Mouse (Mus musculus) embryo, embryonic 9.5 days (tissue): ENCODE results near the gene Hoxc9.

Experiments used
- DNase-seq: peaks from one replicate; pipeline ENCODE4 v3.0.0-alpha.2; 2017; ENCODE audit errors: extremely low spot score

The Hoxc9 gene

DNA sequence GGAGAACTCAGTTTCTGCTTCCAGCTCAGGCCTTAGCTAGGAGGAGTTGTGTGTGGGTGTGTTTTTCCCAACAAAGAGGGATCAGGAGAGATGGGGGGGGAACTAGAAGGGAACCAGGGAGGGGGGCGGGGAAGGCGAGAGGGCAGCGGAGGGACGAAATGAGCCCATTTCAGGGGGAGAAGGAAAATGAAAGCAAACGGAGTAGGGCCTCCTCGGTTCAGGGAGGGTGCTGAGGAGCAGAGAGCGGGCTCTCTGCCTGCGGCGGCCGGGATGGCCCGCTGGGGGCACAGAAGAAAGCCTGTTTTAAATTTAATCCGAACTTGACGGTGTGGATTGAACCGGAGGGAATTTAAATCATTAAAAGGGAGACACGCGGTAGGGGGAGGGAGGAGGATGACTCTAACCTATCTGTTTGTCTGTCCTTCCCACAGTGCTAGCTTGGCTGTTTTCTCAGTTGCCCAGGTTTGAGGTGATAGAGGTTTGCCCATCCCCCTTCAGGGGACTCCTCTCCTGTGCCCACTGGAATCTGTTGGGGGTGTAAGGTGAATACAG lies 1.3 kb downstream of the Hoxc9 start:
- no peak for DNase-seq

DNA sequence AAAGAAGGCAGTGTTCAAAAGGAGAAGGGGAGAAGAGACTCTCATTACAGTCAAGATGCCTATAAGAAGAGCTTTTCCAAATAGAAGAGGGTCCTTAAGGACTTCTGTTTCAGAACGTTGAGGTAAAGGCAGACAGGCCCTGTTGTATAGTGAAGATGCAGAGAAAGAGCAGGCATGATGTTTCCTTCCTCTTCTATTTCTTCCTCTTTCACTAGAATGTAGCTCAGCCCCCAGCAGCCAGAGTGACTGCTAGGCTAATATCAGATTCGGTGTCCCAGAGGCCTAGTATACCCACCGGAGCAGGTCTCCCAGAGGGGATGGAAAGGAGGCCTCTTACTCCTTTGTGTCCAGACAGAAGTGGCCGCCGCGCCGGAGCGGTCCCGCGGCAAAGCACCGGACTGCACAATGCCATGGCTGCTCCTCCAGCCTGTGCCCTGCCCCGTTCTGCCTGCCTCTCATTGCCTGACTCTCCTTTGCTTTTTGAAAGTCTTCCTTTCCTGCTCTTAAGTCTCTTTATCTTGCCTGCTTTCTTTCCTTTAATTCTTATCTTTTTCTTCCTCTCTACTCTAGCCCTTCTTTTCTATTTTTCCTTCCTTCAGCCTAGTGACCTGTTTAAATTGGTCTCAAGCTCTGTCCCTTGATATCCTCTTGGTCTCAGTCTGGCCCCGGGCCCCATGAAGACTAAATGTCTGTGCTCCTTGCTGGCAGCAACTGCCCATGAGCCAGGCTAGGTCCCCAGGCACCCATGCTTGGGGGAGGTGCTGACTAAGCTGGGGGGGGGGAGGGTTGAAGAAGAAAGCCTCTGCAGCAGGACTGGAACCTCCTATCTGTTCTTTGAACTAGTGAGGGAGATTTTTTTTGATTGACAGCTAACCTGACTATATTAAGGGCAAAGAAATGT lies 2.6 kb downstream of the Hoxc9 start:
- no peak for DNase-seq

DNA sequence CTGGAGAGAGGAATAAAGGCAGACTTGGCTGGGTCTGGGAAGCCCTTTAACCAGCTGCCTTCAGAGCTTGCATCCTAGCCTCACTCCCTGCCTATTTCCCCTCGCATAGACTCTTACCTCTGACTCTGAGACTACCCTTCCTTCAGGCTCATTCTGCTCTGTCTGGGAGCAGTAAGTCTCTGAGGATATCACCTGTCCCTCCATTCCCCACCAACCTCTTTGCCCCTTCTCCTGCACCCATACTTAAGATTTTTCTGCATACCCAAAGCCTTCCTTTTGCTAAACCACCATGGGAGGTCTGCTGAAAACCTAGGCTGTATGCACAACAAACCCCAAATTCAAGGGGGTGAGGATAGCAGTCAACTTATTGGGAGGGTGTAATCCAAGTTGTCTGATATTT lies 3.7 kb downstream of the Hoxc9 start:
- no peak for DNase-seq

DNA sequence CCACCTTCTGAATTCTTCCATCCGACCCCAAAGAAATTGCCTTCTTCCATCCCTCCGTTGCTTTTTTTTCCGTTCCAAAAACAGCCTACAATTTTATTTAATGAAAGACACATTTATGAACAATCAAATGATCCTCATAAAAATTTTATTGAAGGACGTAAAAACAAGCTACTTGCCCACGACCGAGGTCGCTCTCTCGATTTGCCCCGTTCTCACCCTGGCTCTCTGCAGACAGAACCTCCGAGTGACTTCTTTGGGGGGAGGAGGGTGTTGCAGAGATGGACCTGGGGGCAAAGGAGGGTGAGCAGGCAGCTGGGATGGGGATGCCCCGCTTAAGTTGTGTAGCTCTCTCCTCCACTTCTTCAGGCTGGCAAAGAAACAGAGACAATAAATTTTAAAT lies 4.1 kb downstream of the Hoxc9 start:
- no peak for DNase-seq

DNA sequence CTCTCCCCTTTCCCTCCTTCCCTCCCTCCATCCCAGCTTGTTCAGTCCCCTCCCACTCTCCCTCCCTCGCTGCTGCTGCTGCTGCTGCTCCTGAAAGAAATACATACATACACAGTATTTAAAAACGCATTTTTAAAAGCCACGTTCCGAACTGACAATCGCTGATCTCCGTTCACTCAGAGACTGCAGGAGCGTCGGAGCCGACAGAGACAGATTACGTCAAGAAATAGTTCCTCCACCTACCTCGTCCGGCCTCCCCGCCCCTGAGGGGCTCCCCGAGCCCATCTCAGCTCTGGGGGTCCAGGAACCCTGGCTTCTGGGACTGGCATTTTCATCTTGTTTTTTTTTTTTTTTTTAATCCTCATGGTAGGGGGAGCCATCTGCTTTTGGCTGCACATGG lies 4.7 kb downstream of the Hoxc9 start:
- no peak for DNase-seq

GRCm38 (mm10) chr15:102981379-102982288 lies 5.4 kb downstream of the Hoxc9 start:
- DNase-seq, result no peak

DNA sequence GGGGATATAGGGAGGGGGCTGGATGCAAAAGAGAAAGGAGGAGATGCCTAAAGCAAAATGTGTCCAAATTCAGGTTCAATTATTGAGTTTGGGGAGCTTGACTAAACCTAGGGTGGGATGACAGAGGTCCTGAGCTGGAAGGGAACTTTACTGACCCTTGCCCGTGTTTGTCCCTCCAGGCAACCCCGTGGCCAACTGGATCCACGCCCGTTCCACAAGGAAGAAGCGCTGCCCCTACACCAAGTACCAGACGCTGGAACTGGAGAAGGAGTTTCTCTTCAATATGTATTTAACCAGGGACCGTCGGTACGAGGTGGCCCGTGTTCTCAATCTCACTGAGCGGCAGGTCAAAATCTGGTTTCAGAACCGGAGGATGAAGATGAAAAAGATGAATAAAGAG lies 7.5 kb downstream of the Hoxc9 start:
- no peak for DNase-seq

DNA sequence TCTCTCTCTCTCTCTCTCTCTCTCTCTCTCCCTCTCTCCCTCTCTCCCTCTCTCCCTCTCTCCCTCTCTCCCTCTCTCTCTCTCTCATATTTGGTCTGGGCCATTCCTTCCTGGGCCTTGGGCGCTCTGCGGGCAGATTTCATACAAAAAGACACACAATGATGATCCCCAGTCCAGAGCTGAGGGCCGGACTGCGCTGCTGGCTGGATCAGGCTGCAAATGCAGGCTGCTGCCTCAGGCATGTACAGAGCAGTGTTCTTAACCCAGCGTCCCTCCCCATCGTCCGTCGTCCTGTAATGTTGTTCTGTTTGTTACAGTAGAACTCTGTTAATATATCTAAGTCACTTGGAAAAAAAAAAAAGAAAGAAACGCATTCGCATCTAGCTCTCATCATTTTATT lies 8.3 kb downstream of the Hoxc9 start:
- DNase-seq, result no peak

- DNase-seq, result no peak
Measured at GRCm38 (mm10) chr15:102984925-102985324, 8.7 kb downstream of the Hoxc9 start.

GRCm38 (mm10) chr15:102987124-102987833 lies 11.0 kb downstream of the Hoxc9 start:
- DNase-seq, result peak; percentile 94

GRCm38 (mm10) chr15:102988078-102988477 lies 11.8 kb downstream of the Hoxc9 start:
- no peak for DNase-seq

GRCm38 (mm10) chr15:102990461-102991397 lies 14.5 kb downstream of the Hoxc9 start, which contains the start of gene Hoxc8:
Hoxc8 (plus strand) TSS chr15:102990607.
- no peak for DNase-seq

GRCm38 (mm10) chr15:102991782-102992181 lies 15.5 kb downstream of the Hoxc9 start:
- DNase-seq, result no peak

GRCm38 (mm10) chr15:102992206-102992605 lies 16.0 kb downstream of the Hoxc9 start:
- DNase-seq, result no peak

- DNase-seq, result no peak
Measured at GRCm38 (mm10) chr15:102992863-102993262, 16.6 kb downstream of the Hoxc9 start.

GRCm38 (mm10) chr15:102996548-102996947 lies 20.3 kb downstream of the Hoxc9 start:
- no peak for DNase-seq

GRCm38 (mm10) chr15:102997431-102997830 lies 21.2 kb downstream of the Hoxc9 start:
- no peak for DNase-seq

- no peak for DNase-seq
Measured at GRCm38 (mm10) chr15:102997939-102998355, 21.7 kb downstream of the Hoxc9 start, which contains the start of gene Hoxc6. Hoxc6 (plus strand) TSS chr15:102998257.

DNA sequence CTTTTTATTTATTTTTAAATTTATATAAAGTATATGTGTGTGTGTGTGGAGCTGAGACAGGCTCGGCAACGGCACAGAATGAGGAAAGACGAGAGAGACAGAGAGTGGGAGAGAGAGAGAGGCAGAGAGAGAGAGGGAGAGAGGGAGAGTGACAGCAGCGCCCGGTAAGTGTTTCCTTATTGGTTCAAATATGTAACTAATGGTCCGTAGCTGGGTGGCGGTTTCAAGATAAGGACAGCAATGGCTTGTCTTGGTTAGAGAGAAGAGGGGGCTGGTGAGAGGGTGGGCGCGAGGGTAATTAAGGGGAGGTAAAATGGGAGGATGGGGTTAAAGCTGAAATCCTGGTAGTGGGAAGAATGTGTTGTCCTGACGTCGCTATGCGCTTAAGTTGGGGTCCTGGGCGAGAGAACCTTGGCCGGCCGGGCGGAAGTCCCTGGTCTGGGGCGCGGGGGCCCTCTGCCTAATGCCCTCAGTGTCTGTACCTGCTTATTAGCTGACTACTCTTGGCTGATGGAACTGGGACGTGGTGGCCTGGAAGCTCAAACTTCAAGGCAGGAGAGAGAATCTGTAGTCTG lies 22.5 kb downstream of the Hoxc9 start:
- DNase-seq, result peak; percentile 65
